Mouse (Mus musculus) leukemia stem cell, adult 10-12 weeks (primary cell): ENCODE results near the gene Smagp. TPM values are rescaled to one million over a fixed set of nuclear protein-coding genes. Genes with fewer than 3 reads are reported as not detected.

ENCODE experiments used
- polyA plus RNA-seq: library from polyadenylated mRNA; stranded (reverse); fragments of >175 nt; gene quantifications from 2 replicates; pipeline ENCODE4 v1.2.3, GENCODE M21; 2012; ENCODE audit warnings: low replicate concordance

Gene Smagp
- polyA plus RNA-seq, result 24.7 and 54.4 TPM in 2 replicates

GRCm38 (mm10) chr15:100636700-100637501 lies at the start of gene Smagp:
Gene Smagp (minus strand): TSS chr15:100636940.

GRCm38 (mm10) chr15:100669337-100669736 lies 32.6 kb upstream of the Smagp start, which contains the start of gene Bin2:
Gene Bin2 (minus strand): TSS chr15:100669553.

DNA sequence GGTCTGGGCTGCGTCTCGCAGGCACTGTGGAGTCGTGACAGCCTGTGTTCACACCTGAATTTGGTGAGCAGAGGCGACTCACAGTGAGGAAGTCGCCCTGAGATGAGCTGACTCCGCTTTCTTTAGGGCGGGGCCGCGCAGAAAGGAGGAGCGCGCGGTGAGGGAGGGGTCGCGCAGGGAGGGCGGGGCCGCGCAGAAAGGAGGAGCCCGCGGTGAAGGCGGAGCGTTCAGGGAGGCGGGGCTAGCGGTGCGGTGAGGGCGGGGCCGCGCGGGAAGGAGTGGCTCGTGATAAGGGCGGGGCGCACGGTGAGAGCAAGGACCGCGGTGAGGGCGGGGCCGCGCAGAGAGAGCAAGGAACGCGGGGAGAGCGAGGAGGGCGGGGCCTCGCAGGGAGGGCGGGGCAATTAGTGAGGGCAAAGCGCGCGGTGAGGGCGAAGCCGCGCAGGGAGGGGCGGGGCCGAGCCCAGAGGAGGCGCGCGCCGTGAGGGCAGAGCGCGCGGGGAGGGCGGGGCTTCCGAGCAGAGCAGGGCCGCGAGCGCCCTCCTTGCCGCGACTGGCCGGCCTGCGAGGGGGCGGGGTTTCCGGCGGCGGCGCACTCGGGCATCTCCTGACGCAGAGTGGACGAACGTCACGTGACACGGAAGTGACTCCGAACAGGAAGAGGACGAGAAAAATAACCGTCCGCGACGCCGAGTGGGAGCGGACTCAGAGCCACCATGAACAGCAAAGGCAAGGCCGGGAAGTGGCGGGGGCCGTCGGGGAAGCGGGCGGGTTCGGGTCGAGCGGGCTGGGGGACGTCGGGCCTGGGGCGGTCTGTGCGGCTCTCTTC lies 21.5 kb downstream of the Smagp start, which contains the start of gene Dazap2:
Gene Dazap2 (plus strand): TSS at position 354 of the 829 bp plus-strand sequence.

GRCm38 (mm10) chr15:100599276-100600046 lies 37.3 kb downstream of the Smagp start, which contains the start of gene Pou6f1:
Gene Pou6f1 (minus strand): TSS chr15:100599984.

Other genes with a start within 250 kb of the Smagp start
- gene Gm5475, start 214.8 kb downstream of the Smagp start, polyA plus RNA-seq, result 0.36 TPM in 1 of 2 replicates, not detected in the other
- 8.6 and 10.9 TPM in 2 replicates for gene Slc11a2, start 211.9 kb downstream of the Smagp start, polyA plus RNA-seq
- gene Letmd1, start 167.9 kb downstream of the Smagp start, polyA plus RNA-seq, result 6.8 and 36.4 TPM in 2 replicates
- 1.6 and 1.7 TPM in 2 replicates for gene Csrnp2, start 141.5 kb downstream of the Smagp start, polyA plus RNA-seq
- gene Tfcp2, start 84.9 kb downstream of the Smagp start, polyA plus RNA-seq, result 2.4 and 3.4 TPM in 2 replicates
- 20.5 and 35.0 TPM in 2 replicates for gene Pou6f1, start 37.0 kb downstream of the Smagp start, polyA plus RNA-seq
- gene Dazap2, start 21.6 kb downstream of the Smagp start, polyA plus RNA-seq, result 33.9 and 56.9 TPM in 2 replicates
- gene Bin2, start 32.6 kb upstream of the Smagp start, polyA plus RNA-seq, result 86.9 and 195 TPM in 2 replicates
- 4.6 and 12.9 TPM in 2 replicates for gene Cela1, start 51.0 kb upstream of the Smagp start, polyA plus RNA-seq
- gene Galnt6, start 92.4 kb upstream of the Smagp start, polyA plus RNA-seq, result 5.8 and 9.5 TPM in 2 replicates
- 2.9 and 5.0 TPM in 2 replicates for gene Slc4a8, start 124.8 kb upstream of the Smagp start, polyA plus RNA-seq
- 0.19 TPM in 1 of 2 replicates, not detected in the other for gene Scn8a, start 232.9 kb upstream of the Smagp start, polyA plus RNA-seq